Mouse (Mus musculus): ENCODE measurements around the gene Anxa4.

DNA sequence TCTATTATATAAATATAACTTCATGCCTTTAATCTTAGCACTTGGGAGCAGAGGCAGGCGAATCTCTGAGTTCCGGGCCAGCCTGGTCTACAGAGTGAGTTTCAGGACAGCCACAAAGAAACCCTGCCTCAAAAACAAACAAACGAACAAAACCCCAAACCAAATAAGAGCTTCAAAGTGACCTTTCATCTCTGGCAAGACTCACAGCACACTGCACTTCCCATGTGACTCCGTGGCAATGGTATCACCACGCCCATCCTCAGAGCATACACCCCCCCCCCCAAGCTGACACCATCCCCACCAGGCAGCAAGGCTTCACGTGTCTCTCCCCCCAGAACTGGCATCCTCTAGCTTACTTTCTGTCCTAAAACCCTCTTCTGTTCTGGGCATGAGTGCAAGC is 95.5 kb downstream of the Anxa4 start:
- TF ChIP-seq CTCF (conservative IDR thresholded peaks at IDR 0.05; ENCODE audit: low read length): no peak
- no peak for TF ChIP-seq NANOG (IDR thresholded peaks at IDR 0.05; ENCODE audit: borderline replicate concordance, low read length)
